Mouse (Mus musculus): ENCODE measurements around the gene Cxxc4. TPM values are rescaled to one million over a fixed set of nuclear protein-coding genes. Genes with fewer than 3 reads are reported as not detected.

Gene Cxxc4
- total RNA-seq, 1 experiment, result 0.54 TPM

GRCm38 (mm10) chr3:134258715-134259114 is 22.4 kb downstream of the Cxxc4 start:
- Histone ChIP-seq H3K4me3 (ENCODE audit: insufficient read depth in 1 of 2, low read depth in 1 of 2, low read length in 2 of 2, poor library complexity in 1 of 2, severe bottlenecking in 1 of 2) (no peak overlapping the region), H3K9ac (ENCODE audit: insufficient read depth, low read depth, low read length, poor library complexity, severe bottlenecking) (no peak overlapping the region), H3K9me3 (ENCODE audit: control insufficient read depth, insufficient read depth, low read depth, low read length) (no peaks in the 10 kb centered on the region), H3K36me3 (ENCODE audit: control insufficient read depth, insufficient read depth, low read length, poor library complexity, severe bottlenecking) (no peaks in the 10 kb centered on the region), H3K27ac (ENCODE audit: insufficient read depth, low read depth, low read length, poor library complexity, severe bottlenecking) (no peak overlapping the region), H3K4me1 (ENCODE audit: control insufficient read depth in 2 of 2, insufficient read depth in 2 of 2, low read length in 2 of 2, poor library complexity in 1 of 2) (no peaks in the 10 kb centered on the region)
- no peak for DNase-seq (ENCODE audit: low read depth, low spot score)
- in situ Hi-C loops (cut with MboI; ENCODE audit: low sequenced_read_pairs in 2 of 2, unreplicated experiment in 2 of 2), result no loop called here
- TF ChIP-seq ZNF384 (IDR thresholded peaks at IDR 0.05; ENCODE audit: low read depth, low read length) (no peak), ZC3H11A (IDR thresholded peaks at IDR 0.05; ENCODE audit: borderline replicate concordance, low read depth, low read length) (no peak), MAFK (IDR thresholded peaks at IDR 0.05; ENCODE audit: insufficient read depth, low read depth, low read length) (no peak), CHD2 (IDR thresholded peaks at IDR 0.05; ENCODE audit: low read depth, low read length) (no peak), HCFC1 (IDR thresholded peaks at IDR 0.05; ENCODE audit: borderline replicate concordance, insufficient read depth, low read length) (no peak)

- Histone ChIP-seq H3K4me3 (ENCODE audit: insufficient read depth in 1 of 2, low read depth in 1 of 2, low read length in 2 of 2, poor library complexity in 1 of 2, severe bottlenecking in 1 of 2) (no peak overlapping the region), H3K9ac (ENCODE audit: insufficient read depth, low read depth, low read length, poor library complexity, severe bottlenecking) (no peak overlapping the region), H3K9me3 (ENCODE audit: control insufficient read depth, insufficient read depth, low read depth, low read length) (no peaks in the 10 kb centered on the region), H3K4me1 (ENCODE audit: control insufficient read depth in 2 of 2, insufficient read depth in 2 of 2, low read length in 2 of 2, poor library complexity in 1 of 2) (no peaks in the 10 kb centered on the region), H3K27ac (ENCODE audit: insufficient read depth, low read depth, low read length, poor library complexity, severe bottlenecking) (no peak overlapping the region), H3K36me3 (ENCODE audit: control insufficient read depth, insufficient read depth, low read length, poor library complexity, severe bottlenecking) (no peaks in the 10 kb centered on the region)
- TF ChIP-seq ZC3H11A (IDR thresholded peaks at IDR 0.05; ENCODE audit: borderline replicate concordance, low read depth, low read length) (no peak), MAFK (IDR thresholded peaks at IDR 0.05; ENCODE audit: insufficient read depth, low read depth, low read length) (no peak)
- in situ Hi-C loops (cut with MboI; ENCODE audit: low sequenced_read_pairs in 2 of 2, unreplicated experiment in 2 of 2), result no loop called here
- DNase-seq (ENCODE audit: low read depth, low spot score), result no peak
These were observed 23.0 kb downstream of the Cxxc4 start for GRCm38 (mm10) chr3:134259300-134259699.

GRCm38 (mm10) chr3:134279655-134280054 is 43.4 kb downstream of the Cxxc4 start:
- DNase-seq (ENCODE audit: low read depth, low spot score), result no peak
- no peaks in the 10 kb centered on the region for H3K36me3 ChIP-seq (ENCODE audit: control insufficient read depth, insufficient read depth, low read length, poor library complexity, severe bottlenecking)
- in situ Hi-C loops (cut with MboI; ENCODE audit: low sequenced_read_pairs in 2 of 2, unreplicated experiment in 2 of 2), result no loop called here

GRCm38 (mm10) chr3:134281527-134282370 is 45.5 kb downstream of the Cxxc4 start:
- Histone ChIP-seq H3K4me1 (ENCODE audit: control insufficient read depth in 2 of 2, insufficient read depth in 2 of 2, low read length in 2 of 2, poor library complexity in 1 of 2) (no peaks in the 10 kb centered on the region), H3K4me3 (ENCODE audit: insufficient read depth in 1 of 2, low read depth in 1 of 2, low read length in 2 of 2, poor library complexity in 1 of 2, severe bottlenecking in 1 of 2) (no peak overlapping the region), H3K9ac (ENCODE audit: insufficient read depth, low read depth, low read length, poor library complexity, severe bottlenecking) (no peak overlapping the region), H3K36me3 (ENCODE audit: control insufficient read depth, insufficient read depth, low read length, poor library complexity, severe bottlenecking) (no peaks in the 10 kb centered on the region), H3K9me3 (ENCODE audit: control insufficient read depth, insufficient read depth, low read depth, low read length) (no peaks in the 10 kb centered on the region), H3K27ac (ENCODE audit: insufficient read depth, low read depth, low read length, poor library complexity, severe bottlenecking) (no peak overlapping the region)
- no peak for DNase-seq (ENCODE audit: low read depth, low spot score)
- in situ Hi-C loops (cut with MboI; ENCODE audit: low sequenced_read_pairs in 2 of 2, unreplicated experiment in 2 of 2), result no loop called here
- TF ChIP-seq ZC3H11A (IDR thresholded peaks at IDR 0.05; ENCODE audit: borderline replicate concordance, low read depth, low read length) (no peak), MAFK (IDR thresholded peaks at IDR 0.05; ENCODE audit: insufficient read depth, low read depth, low read length) (no peak), CHD2 (IDR thresholded peaks at IDR 0.05; ENCODE audit: low read depth, low read length) (no peak), HCFC1 (IDR thresholded peaks at IDR 0.05; ENCODE audit: borderline replicate concordance, insufficient read depth, low read length) (no peak), ZNF384 (IDR thresholded peaks at IDR 0.05; ENCODE audit: low read depth, low read length) (no peak)

More at GRCm38 (mm10) chr3:134279655-134280054, 43.4 kb downstream of the Cxxc4 start:
- Histone ChIP-seq H3K4me3 (ENCODE audit: insufficient read depth in 1 of 2, low read depth in 1 of 2, low read length in 2 of 2, poor library complexity in 1 of 2, severe bottlenecking in 1 of 2) (no peak overlapping the region), H3K4me1 (ENCODE audit: control insufficient read depth in 2 of 2, insufficient read depth in 2 of 2, low read length in 2 of 2, poor library complexity in 1 of 2) (no peaks in the 10 kb centered on the region), H3K9me3 (ENCODE audit: control insufficient read depth, insufficient read depth, low read depth, low read length) (no peaks in the 10 kb centered on the region), H3K27ac (ENCODE audit: insufficient read depth, low read depth, low read length, poor library complexity, severe bottlenecking) (no peak overlapping the region), H3K9ac (ENCODE audit: insufficient read depth, low read depth, low read length, poor library complexity, severe bottlenecking) (no peak overlapping the region)
- TF ChIP-seq HCFC1 (IDR thresholded peaks at IDR 0.05; ENCODE audit: borderline replicate concordance, insufficient read depth, low read length) (no peak), CHD2 (IDR thresholded peaks at IDR 0.05; ENCODE audit: low read depth, low read length) (no peak)

- Histone ChIP-seq H3K27ac (ENCODE audit: insufficient read depth, low read depth, low read length, poor library complexity, severe bottlenecking) (no peak overlapping the region), H3K9ac (ENCODE audit: insufficient read depth, low read depth, low read length, poor library complexity, severe bottlenecking) (no peak overlapping the region), H3K4me3 (ENCODE audit: insufficient read depth in 1 of 2, low read depth in 1 of 2, low read length in 2 of 2, poor library complexity in 1 of 2, severe bottlenecking in 1 of 2) (no peak overlapping the region), H3K4me1 (ENCODE audit: control insufficient read depth in 2 of 2, insufficient read depth in 2 of 2, low read length in 2 of 2, poor library complexity in 1 of 2) (no peaks in the 10 kb centered on the region), H3K36me3 (ENCODE audit: control insufficient read depth, insufficient read depth, low read length, poor library complexity, severe bottlenecking) (no peaks in the 10 kb centered on the region), H3K9me3 (ENCODE audit: control insufficient read depth, insufficient read depth, low read depth, low read length) (no peaks in the 10 kb centered on the region; the same call in 1 of the 2 replicates)
- TF ChIP-seq MAFK (IDR thresholded peaks at IDR 0.05; ENCODE audit: insufficient read depth, low read depth, low read length) (no peak), HCFC1 (IDR thresholded peaks at IDR 0.05; ENCODE audit: borderline replicate concordance, insufficient read depth, low read length) (no peak), ZNF384 (IDR thresholded peaks at IDR 0.05; ENCODE audit: low read depth, low read length) (no peak), ZC3H11A (IDR thresholded peaks at IDR 0.05; ENCODE audit: borderline replicate concordance, low read depth, low read length) (no peak), CHD2 (IDR thresholded peaks at IDR 0.05; ENCODE audit: low read depth, low read length) (no peak)
- DNase-seq (ENCODE audit: low read depth, low spot score), result no peak
- in situ Hi-C loops (cut with MboI; ENCODE audit: low sequenced_read_pairs in 2 of 2, unreplicated experiment in 2 of 2), result no loop called here
These were observed 58.9 kb downstream of the Cxxc4 start for GRCm38 (mm10) chr3:134295217-134295616.
